Mouse (Mus musculus) urinary bladder, postnatal 25 days (tissue): ENCODE results near the gene Inhbc.
"Not testable (repeated sequence)": the region's sequence is repeated elsewhere in the genome, so short reads cannot be mapped to it uniquely, and the experiment has no call there.

Experiments
- DNase-seq: peaks from one replicate; pipeline ENCODE4 v3.0.0; 2022; ENCODE audit warnings: low spot score

The Inhbc gene

GRCm38 (mm10) chr10:127326017-127326801, 44.0 kb downstream of the Inhbc start:
- DNase-seq = peak; percentile 28

- DNase-seq = no peak
These were observed 44.7 kb downstream of the Inhbc start for GRCm38 (mm10) chr10:127325454-127326016.

- no peak for DNase-seq
These were observed 45.7 kb downstream of the Inhbc start for GRCm38 (mm10) chr10:127324495-127324894.

- DNase-seq = no peak
These were observed 46.9 kb downstream of the Inhbc start for GRCm38 (mm10) chr10:127323131-127323855.

GRCm38 (mm10) chr10:127322669-127323068, 47.6 kb downstream of the Inhbc start:
- no peak for DNase-seq

GRCm38 (mm10) chr10:127322178-127322577, 48.1 kb downstream of the Inhbc start:
- DNase-seq = no peak

- no peak for DNase-seq
These were observed 48.6 kb downstream of the Inhbc start, which contains the start of gene Arhgap9 for GRCm38 (mm10) chr10:127321621-127322020. Gene Arhgap9 (plus strand): TSS chr10:127321964.

GRCm38 (mm10) chr10:127319969-127320368, 50.3 kb downstream of the Inhbc start:
- DNase-seq = no peak

GRCm38 (mm10) chr10:127318009-127318408, 52.2 kb downstream of the Inhbc start:
- no peak for DNase-seq

- no peak for DNase-seq
These were observed 53.0 kb downstream of the Inhbc start for GRCm38 (mm10) chr10:127317277-127317676.

GRCm38 (mm10) chr10:127314950-127315349, 55.3 kb downstream of the Inhbc start:
- not testable (repeated sequence) for DNase-seq

GRCm38 (mm10) chr10:127313516-127313915, 56.7 kb downstream of the Inhbc start:
- DNase-seq = not testable (repeated sequence)

GRCm38 (mm10) chr10:127312858-127313257, 57.4 kb downstream of the Inhbc start:
- no peak for DNase-seq

- peak; percentile 74 for DNase-seq
These were observed 57.9 kb downstream of the Inhbc start for GRCm38 (mm10) chr10:127312356-127312676.

GRCm38 (mm10) chr10:127311476-127312355, 58.5 kb downstream of the Inhbc start, which contains the start of gene Mars:
Gene Mars (minus strand): TSS chr10:127311786.
- DNase-seq = peak; percentile 87

GRCm38 (mm10) chr10:127310523-127311475, 59.4 kb downstream of the Inhbc start:
- DNase-seq = no peak

- DNase-seq = not testable (repeated sequence)
These were observed 61.1 kb downstream of the Inhbc start for GRCm38 (mm10) chr10:127309167-127309566.
